Mouse (Mus musculus) CH12.LX (cell line): ENCODE measurements at regions not wholly inside any gene's neighbourhood (a gene's known extent, or its start where the extent isn't known, plus 50 kb on each side); places are given as distances from the start of the nearest gene placed in this dataset.

Source experiments
- BHLHE40 ChIP-seq: IDR thresholded peaks from 2 replicates; pipeline ENCODE4 v1.6.1; 2011; ENCODE audit warnings: mild to moderate bottlenecking, low read depth, low read length, improper control_type of control experiment
- CTCF ChIP-seq, 2 experiments: IDR thresholded peaks in 1 of 2; conservative IDR thresholded peaks in 1 of 2; 2 replicates each; pipeline ENCODE4 v1.5.1; 2011 to 2012; ENCODE audit warnings: low read depth in 2 of 2, low read length in 2 of 2, improper control_type of control experiment in 1 of 2, inconsistent platforms in 1 of 2, mild to moderate bottlenecking in 1 of 2, moderate library complexity in 1 of 2
- MAX ChIP-seq: IDR thresholded peaks from 2 replicates; pipeline ENCODE4 v1.6.1; 2011; ENCODE audit warnings: low read length, improper control_type of control experiment
- RCOR1 ChIP-seq: conservative IDR thresholded peaks from 2 replicates; pipeline ENCODE4 v1.6.1; 2012; ENCODE audit warnings: low read depth, mild to moderate bottlenecking, inconsistent platforms, low read length, improper control_type of control experiment
- TCF12 ChIP-seq: IDR thresholded peaks from 2 replicates; pipeline ENCODE4 v1.6.1; 2014; ENCODE audit warnings: low read depth, mild to moderate bottlenecking, inconsistent platforms, low read length, improper control_type of control experiment
- UBTF ChIP-seq: IDR thresholded peaks from 2 replicates; pipeline ENCODE4 v1.6.1; 2012; ENCODE audit warnings: low read depth, mild to moderate bottlenecking, inconsistent platforms, low read length, improper control_type of control experiment, moderate library complexity

GRCm38 (mm10) chr10:98325720-98326119, 588.5 kb upstream of the Atp2b1 start:
- TF ChIP-seq MAX (no peak), CTCF (conservative IDR thresholded peaks at IDR 0.05 in 1 of 2, IDR thresholded peaks at IDR 0.05 in 1 of 2; ENCODE audit: low read depth in 2 of 2, low read length in 2 of 2) (no peak), TCF12 (no peak), RCOR1 (no peak), UBTF (no peak), BHLHE40 (no peak)
